Mouse (Mus musculus) megakaryocyte, embryonic 14.5 days (primary cell): ENCODE measurements at regions not wholly inside any gene's neighbourhood (a gene's known extent, or its start where the extent isn't known, plus 50 kb on each side); places are given as distances from the start of the nearest gene placed in this dataset.

Experiments used
- FLI1 ChIP-seq: IDR thresholded peaks from 2 replicates; pipeline ENCODE4 v1.6.1; 2012; ENCODE audit warnings: low read length, inconsistent platforms, mixed read lengths
- GATA1 ChIP-seq: IDR thresholded peaks from 3 replicates; pipeline ENCODE4 v1.6.1; 2012; ENCODE audit warnings: mixed read lengths, low read length, inconsistent platforms, borderline replicate concordance

DNA sequence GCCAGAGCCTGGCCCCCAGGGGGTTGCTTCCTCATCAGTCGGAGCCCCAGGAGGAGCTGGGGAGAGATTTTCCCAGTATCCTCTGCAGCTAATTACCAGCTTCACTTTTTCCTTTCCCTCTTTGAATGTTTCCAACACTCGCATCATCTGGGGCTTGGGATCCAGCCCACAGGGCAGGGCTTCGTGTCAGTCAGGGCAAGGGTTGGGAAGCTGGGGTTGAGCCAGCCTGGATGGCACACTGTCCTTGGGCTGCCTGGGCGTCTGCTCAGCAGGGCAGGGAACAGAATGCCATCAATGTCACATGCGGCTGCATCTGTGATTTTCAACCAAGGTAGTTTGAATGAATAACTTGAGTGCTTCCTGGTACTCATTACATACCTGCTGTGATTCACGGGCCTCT lies 52.4 kb upstream of the Tle3 start:
- TF ChIP-seq GATA1 (no peak), FLI1 (no peak)
